Mouse (Mus musculus) right cerebral cortex, postnatal 36 days (tissue): ENCODE data around the gene Gm13119.
"Not testable (repeated sequence)": the region's sequence is repeated elsewhere in the genome, so short reads cannot be mapped to it uniquely, and the experiment has no call there.

Experiments used
- DNase-seq, 2 experiments: peaks; one replicate each; pipeline ENCODE4 v3.0.0; 2022; ENCODE audit warnings: low spot score in 2 of 2, mixed read lengths in 1 of 2

Gene Gm13119

DNA sequence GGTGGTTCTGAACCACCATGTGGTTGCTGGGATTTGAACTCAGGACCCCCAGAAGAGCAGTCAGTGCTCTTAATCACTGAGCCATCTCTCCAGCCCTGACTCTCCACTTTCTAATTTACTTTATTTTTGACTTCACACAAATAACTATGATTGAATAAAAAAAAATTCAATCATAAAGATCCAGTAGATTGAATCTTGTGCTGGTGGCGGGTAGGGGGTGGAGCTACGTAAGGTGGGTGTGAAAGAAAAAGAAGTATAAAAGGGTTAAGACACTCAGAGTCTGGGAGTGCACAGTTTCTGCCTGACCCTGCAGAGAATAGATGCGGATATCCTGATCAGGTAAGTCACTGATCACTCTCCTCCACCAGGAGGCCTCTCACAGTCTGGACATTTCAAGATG, at the start of gene Gm13119:
TSS of gene Gm13119 (plus strand) at position 301 of the 400 bp plus-strand sequence.
- not testable (repeated sequence) for DNase-seq

DNA sequence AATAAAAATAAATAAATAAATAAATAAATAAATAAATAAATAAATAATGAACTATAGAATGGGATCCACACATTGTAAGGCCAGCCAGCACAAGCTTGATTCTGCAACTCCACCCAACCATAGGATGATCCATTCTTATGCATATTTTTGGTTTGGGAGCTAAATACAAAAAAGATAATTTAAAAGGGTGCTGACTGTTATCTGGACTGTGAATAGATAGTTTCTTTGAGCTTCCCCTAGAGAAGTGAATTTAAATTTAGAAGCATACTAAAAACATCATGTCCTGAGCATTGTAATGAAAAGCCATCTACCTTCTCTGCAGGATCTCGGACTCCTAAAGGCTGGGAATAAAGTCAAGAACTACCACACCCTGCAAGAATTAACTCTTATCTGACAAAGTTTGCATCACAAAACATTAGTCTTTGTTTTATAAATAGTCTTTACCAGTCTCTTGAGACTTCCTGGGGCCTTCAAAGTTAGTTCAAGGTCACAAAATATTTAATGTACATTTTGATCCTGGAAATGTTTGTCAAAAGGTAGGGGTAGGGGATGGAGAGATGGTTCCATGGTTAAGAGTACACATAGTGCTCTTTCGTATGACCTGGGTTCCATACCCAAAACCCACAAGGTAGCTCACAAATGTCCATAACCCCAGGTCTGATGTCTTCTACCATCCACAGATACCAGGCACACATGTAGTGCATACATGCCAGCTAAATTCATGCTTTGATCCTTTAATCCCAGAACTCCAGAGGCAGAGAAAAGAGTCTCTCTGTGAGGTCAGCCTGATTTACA, 44.9 kb upstream of the Gm13119 start:
- not testable (repeated sequence) for DNase-seq

DNA sequence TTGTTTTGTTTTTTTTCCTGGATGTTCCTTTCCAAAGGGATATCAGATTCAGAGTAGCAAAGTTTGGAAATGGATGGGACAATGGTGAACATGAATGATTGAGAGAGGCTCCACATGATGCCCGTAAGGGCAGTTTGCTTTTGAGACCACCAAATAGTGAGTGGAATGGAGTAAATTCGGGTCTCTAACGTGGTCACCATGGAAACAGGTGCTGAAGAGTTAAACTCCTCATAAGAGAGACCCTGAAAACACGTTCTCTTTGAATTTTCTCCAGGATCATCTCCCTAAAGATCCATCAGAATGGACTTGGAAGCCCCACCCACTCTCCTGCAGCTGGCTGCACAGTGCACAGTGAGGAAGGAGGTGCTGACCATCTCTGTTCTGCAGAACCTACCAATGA, 27.8 kb upstream of the Gm13119 start, which contains the start of gene Gm13128:
TSS of gene Gm13128 (plus strand) at position 301 of the 400 bp plus-strand sequence.
- not testable (repeated sequence) for DNase-seq

DNA sequence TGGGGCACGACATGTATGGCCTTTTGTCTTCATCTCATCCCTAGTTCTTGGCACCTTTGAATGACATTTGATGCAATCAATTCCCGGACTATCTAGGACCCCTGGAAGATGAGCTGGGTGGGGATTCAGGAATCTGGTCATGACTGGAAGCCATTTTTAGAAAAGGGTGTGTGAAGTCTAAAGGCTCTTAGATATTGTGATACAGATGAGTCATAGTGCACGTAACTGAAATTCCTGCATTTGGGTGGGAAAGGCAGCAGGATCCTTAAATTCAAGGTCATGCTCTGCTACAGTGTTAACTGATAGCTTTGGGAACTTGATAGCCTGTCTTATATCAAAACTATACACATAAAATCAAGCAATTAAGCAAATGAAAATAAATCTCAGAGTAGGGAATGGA, 21.9 kb upstream of the Gm13119 start:
- not testable (repeated sequence) for DNase-seq

DNA sequence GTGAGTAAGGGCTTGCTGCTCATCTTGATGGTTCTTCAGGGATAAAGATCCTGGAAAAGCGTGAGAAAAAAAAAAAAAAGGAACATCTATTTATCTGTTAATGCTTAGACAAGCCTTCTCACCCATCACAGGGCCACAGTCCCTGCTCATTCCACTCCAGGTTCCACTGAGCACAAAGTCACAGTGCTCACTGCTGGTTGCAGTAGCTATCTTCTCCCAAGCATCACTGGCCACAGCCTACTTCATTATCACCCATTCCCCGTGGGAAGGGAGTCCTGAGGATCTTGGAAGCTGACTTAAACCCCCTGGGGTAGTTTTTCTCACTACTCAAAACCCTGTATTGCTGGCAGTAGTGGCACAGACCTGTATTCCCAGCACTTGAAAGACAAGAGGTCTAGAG, 20.2 kb downstream of the Gm13119 start, which contains the start of gene Pramef20:
TSS of gene Pramef20 (minus strand) at position 23 of the 400 bp plus-strand sequence.
- no peak for DNase-seq

DNA sequence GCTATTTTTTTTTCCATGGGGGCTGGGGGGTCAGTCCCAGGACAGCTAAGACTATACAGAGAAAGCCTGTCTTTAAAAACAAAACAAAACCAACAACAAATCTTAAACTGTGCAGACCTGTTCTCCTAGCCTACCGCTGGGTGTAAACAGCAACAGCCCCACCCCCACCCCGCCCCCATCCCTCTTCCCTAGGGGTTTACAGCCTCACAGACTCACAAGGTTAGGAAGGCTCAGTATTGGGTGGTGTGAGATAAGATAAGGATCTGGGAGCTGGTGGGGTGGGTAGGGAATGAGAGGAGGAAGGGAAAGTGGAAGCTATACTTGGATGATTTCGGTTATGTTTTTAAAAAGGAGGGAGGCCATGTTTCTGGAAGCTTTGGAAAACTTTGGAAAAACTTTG, 38.6 kb downstream of the Gm13119 start:
- DNase-seq: no peak

DNA sequence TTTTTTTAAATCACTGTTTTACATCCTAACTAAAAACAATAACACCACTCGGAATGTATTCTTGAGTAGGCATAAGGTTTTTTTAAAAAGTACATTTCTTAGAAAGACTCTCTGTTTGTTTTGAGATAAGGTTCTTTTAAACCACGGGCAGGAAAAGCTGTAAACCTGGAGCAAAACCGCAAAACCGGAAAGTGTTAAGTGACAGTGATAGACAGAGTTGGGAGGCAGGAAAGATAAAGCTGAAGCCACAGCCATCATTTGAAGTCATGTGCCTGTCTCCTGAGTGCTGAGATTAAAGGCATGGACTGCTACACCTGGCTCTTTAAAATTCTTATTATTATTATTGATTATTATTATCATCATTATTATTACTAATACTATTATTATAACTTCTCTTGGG, 45.0 kb downstream of the Gm13119 start:
- DNase-seq: no peak

DNA sequence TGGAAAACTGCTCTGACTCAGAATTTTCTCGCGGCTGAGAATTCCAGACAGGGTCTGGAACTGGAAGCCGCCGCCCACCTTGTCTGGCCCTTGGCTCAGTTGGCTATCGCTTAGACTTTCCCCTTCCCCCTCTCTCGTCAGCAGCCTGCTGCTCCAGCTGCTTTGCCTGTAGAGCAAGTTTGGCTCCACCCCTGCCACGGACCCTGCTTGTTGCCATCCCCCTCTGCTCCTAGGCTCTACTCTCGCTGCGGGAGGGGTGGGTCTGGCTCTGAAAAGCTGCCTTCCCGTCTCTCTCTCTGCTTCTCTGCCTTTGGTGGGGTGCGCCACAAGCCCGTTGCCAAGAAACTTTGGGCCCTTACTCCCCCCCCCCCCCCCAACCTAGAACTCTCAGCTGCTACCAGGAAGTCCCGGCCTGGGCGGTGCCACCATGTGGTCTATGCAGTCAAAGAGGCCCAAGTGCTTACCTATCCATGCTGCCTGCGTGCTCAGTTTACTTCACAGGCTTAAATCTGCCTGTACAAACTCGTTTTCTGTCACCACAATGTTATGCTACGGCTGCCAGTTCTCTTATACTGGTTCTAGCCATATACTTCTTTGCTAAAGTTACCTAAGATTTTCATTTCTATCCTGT, 46.8 kb downstream of the Gm13119 start:
- no peak for DNase-seq

DNA sequence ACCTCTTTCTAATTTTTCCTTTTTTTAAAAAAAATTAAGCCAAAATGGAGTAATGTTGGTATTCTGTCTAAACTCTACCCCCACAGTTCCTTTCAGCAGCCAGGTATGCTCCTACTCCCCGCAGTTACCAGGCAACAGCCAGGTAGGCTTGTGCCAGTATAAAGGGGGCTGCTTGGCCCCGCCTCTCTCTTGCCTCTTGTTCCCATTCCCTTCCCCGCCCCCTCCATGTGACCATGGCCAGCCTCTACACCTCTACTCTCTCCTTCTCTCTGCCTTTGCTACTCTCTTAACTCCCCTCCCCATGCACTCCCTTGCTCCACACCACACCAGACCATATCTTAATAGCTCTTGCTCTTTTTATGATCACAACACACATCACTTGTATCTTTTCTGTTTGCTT, 48.5 kb downstream of the Gm13119 start:
- DNase-seq: no peak

DNA sequence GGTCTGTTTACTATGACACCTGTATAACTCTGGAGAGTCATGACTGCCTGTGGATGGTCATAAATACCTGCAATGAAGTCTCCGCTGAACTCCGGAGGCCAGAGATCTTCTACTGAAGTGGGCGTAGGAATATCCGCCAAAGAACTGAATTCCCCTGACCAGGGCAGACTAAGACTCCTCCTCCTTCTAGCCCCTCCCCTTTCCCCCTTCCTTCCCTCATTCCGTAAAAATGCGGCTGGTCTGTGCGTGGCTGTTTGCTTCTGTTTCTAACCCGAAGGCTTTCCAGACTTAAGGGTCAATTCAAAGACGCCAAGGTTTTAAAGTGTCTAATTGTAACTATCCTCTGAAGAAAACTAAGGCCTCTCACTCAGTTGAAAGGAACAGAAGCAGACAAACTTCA, 50.5 kb downstream of the Gm13119 start, which contains the start of gene Pramef12:
TSS of gene Pramef12 (minus strand) at position 175 of the 400 bp plus-strand sequence.
- no peak for DNase-seq
